ENCODE assay signal across 8 mouse cellular contexts in the genomic region with DNA sequence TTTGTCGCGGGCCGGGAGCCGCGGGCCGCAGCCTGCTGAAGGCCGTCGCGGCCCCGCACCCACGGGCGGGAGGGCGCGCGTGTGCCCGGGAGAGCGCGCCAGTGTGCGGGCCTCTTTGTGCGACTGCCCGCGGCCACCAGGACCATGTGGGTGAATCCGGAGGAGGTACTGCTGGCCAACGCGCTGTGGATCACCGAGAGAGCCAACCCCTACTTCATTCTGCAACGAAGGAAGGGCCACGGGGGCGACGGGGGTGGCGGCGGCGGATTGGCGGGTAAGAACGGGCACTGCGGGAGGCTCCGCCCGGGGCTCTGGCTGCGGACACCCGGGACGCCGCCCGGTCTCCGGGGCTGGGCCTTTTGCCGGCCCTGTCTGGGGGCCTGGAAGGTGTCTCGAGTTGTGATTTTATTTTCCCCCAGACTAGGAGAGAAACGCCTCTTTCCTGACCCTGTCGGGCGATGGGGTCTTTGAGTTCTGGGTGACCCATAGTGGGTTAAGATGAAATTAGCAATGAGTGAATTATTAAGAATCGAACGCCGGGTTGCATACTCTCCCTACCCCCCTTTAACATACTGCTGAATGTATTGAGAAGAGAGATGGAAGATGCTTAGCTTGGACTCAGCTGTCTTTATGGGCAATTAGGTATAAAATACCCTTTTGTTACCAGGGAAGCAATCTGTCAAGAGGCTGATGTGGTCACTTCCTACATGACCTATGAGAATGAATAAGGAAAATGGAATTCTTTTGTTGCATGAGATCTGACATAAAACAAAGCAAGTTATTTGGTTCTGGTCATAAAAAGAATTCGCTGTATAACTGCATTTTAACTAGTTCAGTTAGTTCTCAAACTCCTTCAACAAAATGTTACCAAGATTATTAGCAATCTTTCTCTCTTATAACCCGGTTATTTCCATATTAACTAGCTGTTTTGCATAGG. TPM values are rescaled to one million over a fixed set of nuclear protein-coding genes. Genes with fewer than 3 reads are reported as not detected.
A peak's percentile ranks its signal among the peaks of the same experiment; 100 is the strongest.
DNase-seq lines count a peak whose midpoint lies in the region; ATAC-seq and TF ChIP-seq lines count a peak whose summit lies in the region.

Gene Gm10645 (minus strand): TSS at position 240 of the 937 bp plus-strand sequence.

- peak within 1 kb of the TSS; percentile 86 for H3K4me3 ChIP-seq in hindbrain, embryonic 11.5 days (ENCODE audit: low read depth, low read length)
- H3K4me3 ChIP-seq in lung, embryonic 14.5 days (ENCODE audit: low read depth, low read length) = peak within 1 kb of the TSS; percentile 51
- peak within 1 kb of the TSS; percentile 79 for H3K4me3 ChIP-seq in neural tube, embryonic 15.5 days (replicated peaks)

- H3K27ac ChIP-seq in hindbrain, embryonic 11.5 days (ENCODE audit: low read depth, low read length) = peak within 1 kb of the TSS; percentile 93
- peak within 1 kb of the TSS; percentile 84 for H3K27ac ChIP-seq in lung, embryonic 14.5 days (ENCODE audit: low read depth)
- peak within 1 kb of the TSS; percentile 93 for H3K27ac ChIP-seq in neural tube, embryonic 15.5 days (replicated peaks)

- DNase-seq in adrenal gland, adult 2 months = peak; percentile 71
- peak; percentile 70 to 75 for DNase-seq in cerebellum, postnatal 10 days
- DNase-seq in frontal cortex, postnatal 36 days (ENCODE audit: low spot score in 2 of 2) = peak; percentile 55 to 61
- peak; percentile 70 for DNase-seq in hindbrain, embryonic 11.5 days (ENCODE audit: low spot score)
- peak; percentile 55 to 59 for DNase-seq in layer of hippocampus, postnatal 14 days (ENCODE audit: low spot score in 2 of 2)
- DNase-seq in lung, embryonic 14.5 days = peak; percentile 41

- H3K9me3 ChIP-seq in hindbrain, embryonic 11.5 days (ENCODE audit: control insufficient read depth, low read length) = no peaks in the 10 kb centered on the region
- no peaks in the 10 kb centered on the region for H3K9me3 ChIP-seq in lung, embryonic 14.5 days (ENCODE audit: low read depth, low read length)
- H3K9me3 ChIP-seq in neural tube, embryonic 15.5 days (replicated peaks) = no peaks in the 10 kb centered on the region

- 0 out of 2 replicates have a peak, but pooled peaks cover 2% of the 10 kb centered on the region for H3K4me1 ChIP-seq in hindbrain, embryonic 11.5 days (replicated peaks; ENCODE audit: control insufficient read depth, insufficient read depth, low read length)
- no peaks in the 10 kb centered on the region for H3K4me1 ChIP-seq in lung, embryonic 14.5 days (ENCODE audit: insufficient read depth)
- peaks cover 27% of the 10 kb centered on the region for H3K4me1 ChIP-seq in neural tube, embryonic 15.5 days

- TF ChIP-seq CTCF in lung, embryonic 14.5 days (IDR thresholded peaks at IDR 0.05; ENCODE audit: low read depth) = no peak

- H3K27me3 ChIP-seq in hindbrain, embryonic 11.5 days (ENCODE audit: control insufficient read depth, insufficient read depth, low read length) = no peaks in the 10 kb centered on the region; the same call in 1 of the 2 replicates
- no peaks in the 10 kb centered on the region for H3K27me3 ChIP-seq in lung, embryonic 14.5 days (ENCODE audit: insufficient read depth, low read length)
- H3K27me3 ChIP-seq in neural tube, embryonic 15.5 days (replicated peaks) = no peaks in the 10 kb centered on the region

- H3K36me3 ChIP-seq in hindbrain, embryonic 11.5 days (ENCODE audit: control insufficient read depth, insufficient read depth, low read length) = no peaks in the 10 kb centered on the region
- no peaks in the 10 kb centered on the region for H3K36me3 ChIP-seq in lung, embryonic 14.5 days (ENCODE audit: insufficient read depth)
- H3K36me3 ChIP-seq in neural tube, embryonic 15.5 days = no peaks in the 10 kb centered on the region

- H3K4me2 ChIP-seq in hindbrain, embryonic 11.5 days (replicated peaks; ENCODE audit: low read depth, low read length) = peak within 1 kb of the TSS; percentile 74
- peak within 1 kb of the TSS; percentile 73 for H3K4me2 ChIP-seq in lung, embryonic 14.5 days
- H3K4me2 ChIP-seq in neural tube, embryonic 15.5 days = peak within 1 kb of the TSS; percentile 59

- H3K9ac ChIP-seq in hindbrain, embryonic 11.5 days (ENCODE audit: low read depth, low read length) = peak within 1 kb of the TSS; percentile 97
- H3K9ac ChIP-seq in lung, embryonic 14.5 days = peak within 1 kb of the TSS; percentile 67
- peak within 1 kb of the TSS; percentile 89 for H3K9ac ChIP-seq in neural tube, embryonic 15.5 days (replicated peaks)

- ATAC-seq in hindbrain, embryonic 11.5 days (ENCODE audit: low FRiP score) = peak; percentile 77
- ATAC-seq in lung, embryonic 14.5 days (ENCODE audit: insufficient read depth) = peak; percentile 77
- ATAC-seq in neural tube, embryonic 15.5 days (ENCODE audit: low FRiP score) = peak; percentile 85
- no peak for ATAC-seq in erythroid progenitor cell, adult 5-6 weeks (replicated peaks; ENCODE audit: low FRiP score, poor library complexity, severe bottlenecking)

- 2% methylated on average over 54 of the region's 54 CpGs for WGBS in hindbrain, embryonic 11.5 days
- WGBS in lung, embryonic 14.5 days = 2% methylated on average over 53 of the region's 54 CpGs
- 2% methylated on average over 54 of the region's 54 CpGs for WGBS in neural tube, embryonic 15.5 days

RNA-seq across cellular contexts. Expression of gene Gm10645, which starts in this region (rescaled TPM):
- under 1 TPM in 1 of 2 experiments, not detected in 1; 0.28 TPM for total RNA-seq in adrenal gland, adult 2 months (2021)
- 1.3 and 1.5 TPM in 2 replicates for polyA plus RNA-seq in adrenal gland, adult 2 months (2012; rRNA removed)
- 6.3 and 8.5 TPM in 2 replicates for polyA plus RNA-seq in hindbrain, embryonic 11.5 days (2014; fragmentation: Nextera tagmentation; extraction: Ambion mirVana)
- 1 to 10 TPM; 1.2 to 1.3 TPM for total RNA-seq in layer of hippocampus, postnatal 14 days (2021)
- polyA plus RNA-seq in lung, embryonic 14.5 days (2014; fragmentation: Nextera tagmentation; extraction: Ambion mirVana) = 1.2 TPM in 2 replicates
- polyA plus RNA-seq in neural tube, embryonic 15.5 days (2015; fragmentation: Nextera tagmentation; extraction: Ambion mirVana) = 5.5 and 6.2 TPM in 2 replicates
- total RNA-seq in erythroid progenitor cell, adult 5-6 weeks (2015; ENCODE audit: low replicate concordance) = not detected in 2 replicates
- total RNA-seq in erythroid progenitor cell, adult 5-6 weeks (2017; ENCODE audit: low replicate concordance) = not detected in 2 replicates
